Mouse (Mus musculus) CD4-positive, CD25-positive, alpha-beta regulatory T cell, adult 4 months (primary cell): ENCODE results near the gene Tmem30a. TPM values are rescaled to one million over a fixed set of nuclear protein-coding genes. Genes with fewer than 3 reads are reported as not detected.

Experiments used
- ATAC-seq: one replicate; pipeline ENCODE4 v1.8.0; 2017
- polyA plus RNA-seq, 2 experiments: library from polyadenylated mRNA; unstranded; fragments of 100-300 nt; shearing (Covaris generic); gene quantifications; one replicate each; pipeline ENCODE4 v1.2.1; 2017

The Tmem30a gene
- polyA plus RNA-seq, 2 experiments from 2014 or later: 34.2 to 49.1 TPM

DNA sequence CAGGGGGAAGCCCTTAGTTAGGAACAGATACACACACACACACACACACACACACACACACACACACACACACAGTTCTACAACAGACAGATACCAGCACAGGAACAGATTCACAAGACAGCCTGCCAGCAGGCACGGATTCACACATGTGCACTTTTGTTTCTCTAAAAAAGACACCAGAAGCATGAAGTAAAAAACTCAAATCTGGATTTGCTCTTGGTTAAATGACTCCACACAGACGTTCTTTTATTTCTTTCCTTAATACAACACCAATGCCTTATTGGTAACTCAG is 7.6 kb downstream of the Tmem30a start:
- no peak for ATAC-seq

DNA sequence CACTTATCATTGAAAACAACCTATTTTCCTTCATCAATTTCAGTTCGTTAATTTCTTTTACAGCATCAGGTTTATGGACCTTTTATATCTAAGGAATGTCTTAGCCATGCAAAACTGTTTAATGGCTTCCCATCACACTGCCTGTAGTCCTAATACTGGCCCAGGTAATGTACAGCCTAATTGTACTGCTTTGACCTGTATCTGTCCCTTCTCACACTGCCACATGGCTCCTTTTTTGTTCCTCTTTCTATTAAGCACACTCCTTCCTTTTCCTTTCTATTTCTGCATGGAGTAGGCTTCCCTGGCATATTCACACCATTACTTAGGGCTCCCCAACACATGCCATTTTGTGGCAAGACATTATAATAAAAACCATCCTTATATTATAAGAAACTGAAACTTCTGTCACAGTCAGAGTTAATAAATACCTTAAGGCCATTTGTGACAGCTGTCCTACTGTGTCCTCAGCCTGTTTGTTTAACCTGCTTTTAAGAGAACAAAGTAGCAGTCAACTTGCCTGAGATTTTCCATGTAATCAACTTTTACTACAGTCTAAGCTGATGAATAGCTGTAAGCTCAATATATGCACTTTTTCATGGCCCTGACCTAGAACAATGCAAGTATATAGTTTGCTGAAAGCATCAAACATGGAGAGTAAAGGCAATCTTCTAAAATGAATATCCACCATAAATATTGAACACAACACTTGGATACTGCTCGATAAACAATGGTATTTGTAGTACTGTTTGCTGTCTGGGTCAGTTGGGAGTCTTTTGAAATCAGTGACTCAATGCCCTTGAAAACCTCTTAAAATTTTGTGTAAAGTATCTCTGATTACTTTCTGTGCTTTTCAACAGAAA is 8.1 kb downstream of the Tmem30a start:
- no peak for ATAC-seq

DNA sequence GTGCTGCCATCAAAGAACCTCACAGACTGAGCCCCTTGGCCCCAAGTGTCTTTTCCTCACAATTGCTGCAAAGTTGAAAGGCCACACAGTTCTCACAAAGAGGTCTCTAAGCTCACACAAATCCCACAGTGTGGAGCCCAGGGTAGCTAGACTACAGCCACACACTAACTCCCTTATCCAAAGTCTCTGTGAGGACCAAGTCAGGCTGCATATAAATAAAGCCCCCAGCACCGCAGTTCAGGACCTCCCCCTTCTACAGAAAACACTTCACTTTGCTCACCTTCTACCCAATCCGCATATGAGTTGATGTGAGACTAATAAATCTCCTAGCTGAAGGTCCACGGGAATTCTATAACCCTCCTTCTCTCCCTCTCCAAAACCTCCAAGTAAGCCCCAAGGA is 8.9 kb downstream of the Tmem30a start:
- no peak for ATAC-seq

DNA sequence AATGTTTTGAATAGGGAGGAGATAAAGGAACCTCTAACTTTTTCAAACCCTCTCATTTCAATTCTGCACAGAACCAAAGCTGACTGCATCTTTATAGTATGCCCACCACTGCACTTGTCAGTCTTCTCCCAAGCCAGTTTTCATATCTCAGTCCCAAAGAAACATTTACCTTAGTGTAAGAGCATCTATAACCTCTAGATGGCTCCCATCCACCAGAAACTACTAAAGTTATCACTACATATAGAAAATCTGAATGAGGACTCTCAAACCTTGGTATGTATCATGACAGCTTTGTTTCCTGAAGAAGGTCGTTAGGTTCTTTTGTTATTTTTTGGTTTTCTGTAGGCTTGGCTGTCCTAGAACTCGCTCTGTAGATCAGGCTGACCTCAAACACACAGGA is 14.0 kb downstream of the Tmem30a start:
- ATAC-seq: peak; percentile 78

DNA sequence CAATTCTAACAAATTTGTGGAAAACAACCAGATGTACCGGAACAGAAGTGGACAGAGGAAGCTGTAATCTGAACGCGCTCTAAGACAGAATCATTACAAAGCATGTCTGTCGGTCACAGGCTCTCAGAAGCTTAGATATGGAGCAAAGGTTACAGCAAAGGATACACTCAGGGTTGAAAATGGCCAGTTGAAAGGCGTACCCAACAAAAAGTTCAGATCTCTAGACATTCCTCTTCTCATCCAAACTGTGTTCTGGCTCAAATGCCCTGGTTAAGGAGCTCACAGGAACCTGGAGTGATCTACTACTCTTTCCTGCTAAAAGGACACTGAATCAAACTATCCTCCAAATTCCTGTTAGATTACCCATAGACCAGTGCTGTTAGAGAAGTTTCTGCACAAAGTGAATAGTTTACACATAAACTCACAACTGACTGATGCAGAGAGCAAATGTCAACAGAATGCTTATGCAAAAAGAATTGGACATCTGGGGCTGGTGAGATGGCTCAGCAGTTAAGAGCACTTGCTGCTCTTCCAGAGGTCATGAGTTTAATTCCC is 26.2 kb downstream of the Tmem30a start:
- ATAC-seq: no peak

DNA sequence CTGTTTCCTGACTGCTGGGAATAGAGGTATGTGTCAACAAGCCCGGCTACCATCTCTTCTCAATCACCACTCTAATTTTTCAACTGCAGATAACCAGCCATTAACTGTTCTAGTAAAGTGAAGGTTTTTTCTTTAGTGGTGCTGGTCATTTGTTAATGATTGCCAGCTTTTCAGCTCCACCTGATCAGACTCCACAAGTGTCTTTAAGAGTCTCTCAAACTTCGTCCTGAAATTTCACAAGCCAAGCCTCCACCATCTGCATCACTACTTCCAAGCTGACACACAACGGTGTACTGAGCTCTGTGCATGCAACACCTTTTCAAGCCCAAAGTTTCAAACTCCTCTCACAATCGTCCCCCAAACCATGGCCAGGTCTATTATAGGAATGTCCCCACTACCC is 28.0 kb downstream of the Tmem30a start:
- ATAC-seq: no peak

DNA sequence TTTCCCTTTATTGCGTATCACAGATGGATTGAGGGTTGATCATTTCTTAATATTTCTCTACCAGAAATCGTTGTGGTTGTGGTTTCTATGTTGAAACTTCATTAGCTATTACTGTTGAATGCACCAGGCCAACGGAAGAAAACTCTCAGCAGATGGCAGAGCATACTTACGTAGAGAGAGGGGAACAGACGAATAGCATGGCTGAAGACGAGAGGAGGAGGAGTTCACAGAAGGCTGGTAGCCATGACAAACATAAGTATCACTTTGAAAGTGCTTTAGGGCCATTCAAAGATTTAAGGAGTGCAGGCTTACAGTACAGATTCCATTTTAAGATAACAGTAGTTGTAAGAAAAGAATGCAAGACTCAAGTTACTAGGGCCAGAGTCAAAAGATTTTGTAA is 30.8 kb downstream of the Tmem30a start:
- no peak for ATAC-seq

DNA sequence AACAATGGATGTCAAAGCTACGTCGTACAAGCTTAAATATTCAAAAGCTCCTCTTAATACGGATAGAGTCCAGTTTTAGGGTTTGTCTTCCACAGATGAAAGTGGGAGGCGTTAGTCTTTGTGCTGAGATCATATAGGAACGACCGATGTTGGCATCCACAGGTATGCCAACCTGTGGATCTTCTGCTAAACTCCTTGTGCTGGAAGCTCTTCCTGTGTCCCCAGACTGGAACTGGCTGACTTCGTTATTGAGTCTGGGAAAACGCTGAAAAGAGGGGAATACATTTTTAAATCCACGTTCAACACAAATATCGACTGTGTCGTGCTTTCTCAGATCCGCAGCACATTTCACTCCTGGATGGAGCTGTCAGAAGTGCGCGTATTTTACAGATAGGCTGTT is 33.2 kb downstream of the Tmem30a start:
- ATAC-seq: peak; percentile 24

DNA sequence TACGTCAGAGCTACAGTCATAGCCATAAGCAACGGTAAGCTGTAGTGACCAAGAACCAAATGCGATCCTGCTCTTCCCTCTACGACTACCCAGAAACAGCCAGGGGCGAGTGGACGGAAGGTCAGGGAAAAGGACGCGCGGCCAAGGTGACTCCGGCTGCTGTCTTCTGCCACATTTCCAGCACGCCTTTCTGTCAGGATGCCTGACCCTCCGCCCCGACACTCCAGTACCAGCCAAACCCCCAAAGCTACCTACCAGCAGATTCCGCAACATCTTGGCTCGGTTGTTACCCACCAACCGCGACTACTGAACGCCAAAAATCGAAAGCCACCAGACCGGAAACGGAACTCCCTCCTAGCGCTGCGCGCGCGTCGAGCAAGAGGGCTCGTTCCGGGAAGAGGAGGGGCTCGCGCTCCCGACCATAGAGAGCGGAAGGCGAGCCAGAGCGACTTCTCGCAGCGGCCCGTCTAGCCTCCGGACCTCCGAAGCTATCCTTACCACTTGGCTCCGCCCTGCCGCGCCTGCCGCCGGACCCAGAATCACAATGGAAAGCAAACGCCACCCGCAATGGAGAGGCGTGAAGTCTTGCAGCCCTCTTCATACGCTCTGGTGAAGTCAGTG is 33.8 kb downstream of the Tmem30a start, which contains the start of gene Cox7a2:
Cox7a2 (minus strand) TSS at position 494 of the 621 bp plus-strand sequence.
- ATAC-seq: peak; percentile 98

DNA sequence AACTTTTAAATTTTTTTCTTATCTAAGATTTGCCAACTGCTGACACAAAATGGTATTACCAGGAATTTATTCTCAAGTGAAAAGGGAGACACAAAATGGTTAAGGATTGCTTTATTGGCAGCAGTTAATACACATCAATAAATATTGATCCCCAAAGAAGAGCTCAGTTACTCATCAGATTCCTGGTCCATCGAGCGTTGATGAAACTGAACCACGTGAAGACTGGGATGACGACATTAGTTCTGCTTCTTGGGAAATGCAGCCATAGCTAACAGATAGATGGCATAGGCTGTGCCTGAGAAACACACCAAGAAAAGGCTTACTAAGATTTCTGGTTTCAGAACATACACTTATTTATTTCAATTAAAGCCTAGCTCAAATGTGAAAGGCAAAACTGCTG is 38.0 kb downstream of the Tmem30a start:
- no peak for ATAC-seq

DNA sequence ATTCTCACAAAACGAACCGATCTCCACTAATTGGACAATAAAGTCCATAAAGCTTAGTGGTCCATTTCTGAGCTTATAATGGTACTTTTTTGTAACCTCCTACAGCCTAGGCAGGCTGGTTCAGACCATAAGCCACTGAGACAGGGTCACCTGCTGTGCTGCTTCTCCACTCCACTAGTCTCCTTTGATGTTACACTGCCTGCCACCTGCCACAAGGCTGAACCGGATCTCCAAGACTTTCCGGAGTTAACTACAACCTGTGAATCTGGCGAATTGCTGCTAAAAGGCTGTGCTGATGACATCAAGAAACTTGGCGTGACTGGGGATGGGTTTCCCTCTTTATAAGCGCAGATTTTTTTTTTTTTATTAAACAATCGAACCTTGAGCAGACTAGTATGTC is 41.5 kb downstream of the Tmem30a start:
- ATAC-seq: no peak

DNA sequence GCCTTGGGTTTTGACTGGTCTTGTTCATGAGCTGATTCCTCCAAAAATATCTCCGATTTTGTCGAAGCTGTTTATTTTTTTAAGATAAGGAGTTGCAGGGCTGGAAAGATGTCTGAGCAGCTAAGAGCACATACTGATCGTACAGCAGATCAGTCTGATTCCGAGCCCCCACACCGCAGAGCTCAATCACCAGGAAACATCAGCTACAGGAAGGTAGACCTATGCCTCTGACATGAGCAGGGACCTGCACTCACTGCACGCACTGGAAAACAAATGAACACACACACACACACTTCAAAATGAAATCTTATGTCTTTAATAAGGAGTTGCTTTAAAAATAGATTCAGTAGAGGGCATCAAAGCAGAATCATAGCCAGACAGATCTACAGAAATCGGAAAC is 42.6 kb downstream of the Tmem30a start:
- ATAC-seq: no peak

DNA sequence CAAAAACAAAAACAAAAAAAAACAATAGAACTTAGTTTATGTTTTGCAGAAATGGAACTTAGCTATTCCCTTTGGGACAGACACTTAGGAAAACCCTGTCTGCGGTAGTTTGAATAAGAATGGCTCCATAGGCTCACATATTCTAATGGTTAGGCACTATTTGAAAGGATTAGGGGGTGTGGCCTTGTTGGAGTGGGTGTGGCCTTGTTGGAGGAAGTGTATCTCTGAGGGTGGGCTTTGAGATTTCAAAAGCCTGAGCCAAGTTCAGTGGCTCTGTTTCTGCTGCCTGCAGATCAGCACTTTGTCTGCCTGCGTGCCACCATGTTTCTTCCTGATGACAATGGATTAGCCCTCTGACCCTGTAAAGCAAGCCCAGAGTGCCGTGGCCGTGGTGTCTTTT is 48.3 kb downstream of the Tmem30a start:
- no peak for ATAC-seq

DNA sequence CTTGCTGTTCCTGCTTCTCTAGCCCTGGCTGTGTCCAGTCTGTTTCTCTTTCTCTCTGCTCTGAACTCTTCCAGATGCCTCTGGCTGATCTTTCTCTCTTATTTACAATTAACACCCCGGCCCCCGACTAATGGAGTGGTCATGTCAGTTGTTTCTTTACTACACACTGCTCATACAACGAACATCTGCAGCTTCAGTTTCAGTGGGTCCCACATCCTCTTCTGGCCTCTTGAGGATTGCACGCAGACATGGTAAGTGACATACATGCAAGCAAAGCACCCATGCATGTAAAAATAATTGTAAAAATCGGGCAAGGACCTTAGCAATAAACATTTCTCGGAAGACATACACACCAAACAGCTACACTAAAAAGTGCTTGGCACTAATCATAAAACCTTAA is 57.7 kb downstream of the Tmem30a start:
- ATAC-seq: no peak

DNA sequence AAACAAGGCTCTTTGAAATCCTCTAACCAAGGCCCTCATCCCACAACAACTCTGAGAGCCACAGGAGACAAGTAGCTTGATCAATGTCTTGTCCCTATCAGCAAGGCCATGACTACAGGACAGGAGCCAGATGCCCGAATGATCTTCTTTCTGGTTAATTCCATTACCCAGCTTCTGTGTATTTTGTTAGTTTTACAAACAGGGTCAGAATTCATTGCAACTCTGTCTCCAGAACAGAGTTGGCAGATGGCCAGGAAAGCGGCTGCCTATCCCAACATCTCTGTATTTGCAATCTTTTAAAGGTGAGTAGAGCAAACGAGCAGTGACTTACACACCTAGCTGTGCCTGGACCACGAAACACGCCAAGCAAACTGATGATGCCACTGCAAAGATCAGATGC is 63.0 kb downstream of the Tmem30a start:
- no peak for ATAC-seq

DNA sequence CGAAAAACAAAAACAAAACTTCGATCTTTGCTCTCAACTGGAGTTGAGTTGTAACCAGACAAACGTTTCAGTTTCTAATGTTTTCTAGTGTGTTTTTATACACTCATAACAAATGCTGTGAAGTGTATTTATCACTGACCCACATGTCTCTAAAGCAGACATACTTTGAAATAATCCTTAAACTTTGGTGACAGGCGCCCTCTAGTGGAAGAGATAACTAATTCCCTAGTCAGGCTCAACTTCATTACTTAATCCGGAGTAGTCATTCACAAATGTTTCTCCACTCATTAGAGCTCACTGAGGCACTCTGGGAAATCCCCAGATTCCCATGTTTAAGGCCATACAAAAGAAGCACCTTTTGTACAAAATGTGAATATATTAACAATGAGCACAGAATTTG is 70.2 kb downstream of the Tmem30a start:
- peak; percentile 49 for ATAC-seq

DNA sequence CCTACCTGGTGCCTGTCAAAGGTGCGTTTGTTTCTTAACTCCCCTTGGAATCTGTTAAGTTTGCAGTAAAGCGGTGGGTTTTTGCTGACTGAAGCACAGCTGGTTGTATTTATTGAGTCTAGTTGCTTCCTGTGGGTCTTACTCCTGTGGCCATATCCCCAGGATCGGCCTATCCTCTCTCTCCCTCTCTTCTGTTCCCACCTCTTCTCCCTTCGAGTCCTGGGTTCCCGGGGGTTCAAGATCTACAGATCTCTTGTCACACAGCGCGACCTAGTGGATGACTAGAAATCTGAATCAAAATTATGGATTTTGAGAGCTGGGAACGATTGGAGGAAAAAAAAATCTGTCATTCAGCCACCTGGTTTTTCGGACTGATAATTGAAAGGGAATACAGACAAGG is 72.3 kb downstream of the Tmem30a start:
- no peak for ATAC-seq

DNA sequence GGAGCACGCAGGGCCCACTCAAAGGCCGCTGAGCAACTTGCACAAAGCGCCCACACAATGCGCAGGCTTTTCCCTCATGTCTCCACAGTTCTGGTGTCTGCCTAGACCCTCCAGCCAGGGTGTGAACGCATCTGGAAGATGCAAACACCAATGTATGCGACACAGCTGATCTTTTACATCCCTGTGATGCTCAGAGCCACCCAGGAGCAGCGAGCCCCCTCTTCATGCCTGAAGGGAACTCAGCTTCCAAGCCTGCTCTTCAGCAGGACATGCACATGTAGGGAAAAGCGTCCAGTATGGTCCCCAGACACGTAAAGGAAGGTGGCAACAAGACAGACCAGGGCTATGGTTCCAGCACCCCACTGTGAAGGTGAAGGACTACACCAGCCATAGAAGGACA is 73.2 kb downstream of the Tmem30a start:
- ATAC-seq: no peak

DNA sequence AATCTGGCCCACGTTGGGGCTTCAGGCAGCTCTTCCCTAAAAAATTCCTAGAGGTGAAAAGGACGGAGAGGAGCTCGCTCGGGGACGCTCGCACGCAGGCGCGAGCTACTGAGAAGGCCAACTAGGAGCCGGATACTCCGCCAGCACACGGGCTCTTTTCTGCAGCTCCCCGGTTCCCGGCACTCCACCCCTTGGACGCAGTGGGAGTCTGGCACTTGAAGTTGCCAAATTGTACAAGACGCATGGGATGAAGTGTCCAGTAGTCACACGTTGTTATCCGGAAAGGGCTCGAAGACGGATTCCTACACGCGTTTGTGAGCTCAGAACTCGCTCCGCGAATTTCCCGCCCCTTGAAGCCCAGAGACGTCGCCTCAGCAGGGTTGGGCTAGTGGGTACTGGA is 73.9 kb downstream of the Tmem30a start:
- no peak for ATAC-seq

Other genes starting within 250 kb of the Tmem30a start
- gene Col12a1, start 74.7 kb downstream of the Tmem30a start, polyA plus RNA-seq: not detected
- 100 to 1,000 TPM; 198 to 259 TPM for gene Cox7a2, start 33.6 kb downstream of the Tmem30a start, polyA plus RNA-seq
- gene Filip1, start 219.3 kb upstream of the Tmem30a start, polyA plus RNA-seq: 1 to 10 TPM in 1 of 2 experiments, under 1 TPM in 1; 0.29 to 1.6 TPM